Mouse (Mus musculus) adrenal gland, postnatal 36 days (tissue): ENCODE data around the gene Gm20509. TPM values are rescaled to one million over a fixed set of nuclear protein-coding genes. Genes with fewer than 3 reads are reported as not detected.
"Not testable (repeated sequence)": the region's sequence is repeated elsewhere in the genome, so short reads cannot be mapped to it uniquely, and the experiment has no call there.

Experiments used
- DNase-seq, 2 experiments: peaks; one replicate each; pipeline ENCODE4 v3.0.0; 2021; ENCODE audit warnings: mixed read lengths in 1 of 2
- long read RNA-seq, 2 experiments: library from polyadenylated mRNA; stranded (forward); transcript quantifications; one replicate each; pipeline ENCODE4 v2.0.0; 2021; ENCODE audit warnings: borderline sequencing depth in 2 of 2
- total RNA-seq, 2 experiments: library from RNA; stranded (reverse); gene quantifications; 2 replicates each; pipeline ENCODE4 v1.2.3; 2021

Gene Gm20509
- total RNA-seq: under 1 TPM in 1 of 2 experiments, not detected in 1; 0.40 TPM
- long read RNA-seq, experiment 1, partial matches to known transcripts: 0 of 2 reads
- long read RNA-seq, experiment 1, other reads (novel, unspliced or antisense): 2 of 2 reads
- long read RNA-seq, experiment 2: 0 reads

DNA sequence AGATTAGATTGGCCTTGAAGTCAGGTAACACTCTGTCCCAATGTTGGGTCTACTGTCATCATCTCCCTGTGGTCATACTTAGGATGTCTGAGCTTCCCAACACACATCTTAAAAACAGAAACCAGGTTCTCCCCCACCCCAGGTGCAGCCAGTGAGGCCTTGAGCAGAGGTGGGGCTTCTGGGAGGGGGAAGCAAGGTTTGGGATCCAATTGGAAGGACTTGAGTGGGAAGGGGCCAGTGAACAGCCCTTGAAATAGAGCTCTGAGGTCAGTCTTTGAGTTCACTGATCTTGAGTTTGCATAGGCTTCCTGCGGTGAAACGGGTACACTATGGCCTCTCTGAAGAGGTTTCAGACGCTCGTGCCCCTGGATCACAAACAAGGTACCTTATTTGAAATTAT, at the start of gene Gm20509:
Gene Gm20509, plus strand, starts transcription at position 290 of the 400 bp plus-strand sequence.
- DNase-seq: no peak

- peak; percentile 69 to 75 for DNase-seq
These were observed 46.8 kb upstream of the Gm20509 start for GRCm38 (mm10) chr9:73055441-73055911.

- no peak for DNase-seq
These were observed 43.0 kb upstream of the Gm20509 start for GRCm38 (mm10) chr9:73059224-73059623.

DNA sequence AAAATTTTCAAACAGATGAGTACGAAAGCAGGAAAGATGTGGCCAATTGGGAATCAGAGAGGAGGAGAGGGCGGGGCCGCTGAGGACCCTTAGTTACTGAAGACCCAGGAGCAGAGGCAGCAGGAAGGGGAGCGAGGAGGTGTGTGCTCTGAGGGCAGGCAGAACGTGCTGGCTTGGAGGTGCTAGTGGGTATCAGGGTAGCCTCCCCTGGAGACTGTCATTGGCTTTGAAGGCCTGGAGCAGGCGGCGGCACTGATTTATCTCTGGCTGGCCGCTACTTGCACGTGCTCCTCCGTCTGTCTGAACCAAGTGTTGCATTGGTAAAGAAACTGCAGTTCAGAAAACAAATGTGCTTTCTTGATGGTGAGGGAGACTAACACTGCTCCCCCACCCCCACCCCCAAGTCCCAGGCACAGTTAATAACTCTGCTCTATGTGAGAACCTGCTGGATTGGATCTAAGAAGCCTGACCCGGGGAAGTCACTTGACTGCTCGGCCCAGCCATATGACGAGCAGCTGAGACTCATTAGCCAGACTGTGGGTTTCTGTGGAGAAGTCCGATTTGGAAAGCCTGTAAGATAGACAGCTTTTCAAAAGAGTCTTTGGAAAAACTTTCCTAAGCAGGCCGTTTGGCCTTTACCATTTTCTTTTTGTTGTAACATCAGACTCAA, 38.5 kb upstream of the Gm20509 start:
- DNase-seq: peak in 1 of 2 experiments; percentile 31

GRCm38 (mm10) chr9:73067086-73067485, 35.2 kb upstream of the Gm20509 start:
- DNase-seq: no peak

GRCm38 (mm10) chr9:73068230-73068679, 34.0 kb upstream of the Gm20509 start:
- no peak for DNase-seq

DNA sequence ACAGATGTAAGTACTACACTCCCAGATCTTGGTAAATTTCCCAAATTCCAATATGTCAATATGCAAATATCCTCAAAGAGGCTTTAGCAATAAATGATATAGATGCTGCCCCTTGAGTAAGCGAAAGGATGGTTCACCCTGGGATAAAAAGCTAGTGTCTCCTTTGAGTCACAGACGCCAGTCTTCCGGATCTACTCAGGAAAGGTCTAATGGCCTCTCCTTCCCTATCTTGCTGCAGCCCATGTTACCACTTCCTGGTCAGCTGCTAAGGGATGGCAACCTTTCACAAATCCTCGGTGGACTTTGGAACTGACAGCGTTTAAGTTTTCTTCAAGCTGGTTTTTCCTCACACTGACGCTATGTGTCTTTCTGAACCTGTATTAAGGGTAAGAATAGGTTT, 33.6 kb upstream of the Gm20509 start:
- DNase-seq: no peak

DNA sequence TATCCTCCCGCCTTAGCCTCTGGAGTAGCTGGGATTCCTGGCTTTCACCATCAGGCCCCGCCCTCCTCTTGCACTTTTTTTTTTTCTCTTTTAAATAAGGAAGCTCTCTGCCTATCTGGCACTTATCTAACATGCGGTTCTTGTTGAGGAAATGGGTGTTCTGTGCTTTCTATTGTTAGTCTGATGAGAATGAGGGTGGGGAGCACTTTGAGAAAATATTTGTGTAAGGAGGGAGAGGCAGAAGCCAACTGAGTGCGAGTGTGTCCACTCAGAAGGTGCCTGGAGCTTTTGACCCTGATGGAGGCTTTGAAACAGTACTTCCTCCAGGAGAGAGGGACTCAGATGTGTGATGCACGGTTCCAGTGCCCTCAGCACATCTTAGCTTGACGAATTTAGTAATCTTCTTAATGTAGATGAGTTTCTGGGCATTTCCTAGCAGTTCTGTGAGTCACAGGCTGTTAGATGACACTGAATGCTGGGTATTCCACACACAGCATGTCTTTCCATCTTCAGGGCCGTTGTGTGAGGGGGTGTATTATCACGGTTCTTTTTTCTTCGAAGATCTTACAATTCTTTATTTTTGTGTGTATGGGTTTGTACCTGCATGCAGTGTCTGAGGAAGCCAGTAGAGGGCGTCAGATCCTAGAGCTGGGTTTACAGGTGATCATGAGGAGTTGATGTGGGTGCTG, 31.2 kb upstream of the Gm20509 start:
- no peak for DNase-seq

- no peak for DNase-seq
These were observed 29.8 kb upstream of the Gm20509 start for GRCm38 (mm10) chr9:73072426-73072825.

DNA sequence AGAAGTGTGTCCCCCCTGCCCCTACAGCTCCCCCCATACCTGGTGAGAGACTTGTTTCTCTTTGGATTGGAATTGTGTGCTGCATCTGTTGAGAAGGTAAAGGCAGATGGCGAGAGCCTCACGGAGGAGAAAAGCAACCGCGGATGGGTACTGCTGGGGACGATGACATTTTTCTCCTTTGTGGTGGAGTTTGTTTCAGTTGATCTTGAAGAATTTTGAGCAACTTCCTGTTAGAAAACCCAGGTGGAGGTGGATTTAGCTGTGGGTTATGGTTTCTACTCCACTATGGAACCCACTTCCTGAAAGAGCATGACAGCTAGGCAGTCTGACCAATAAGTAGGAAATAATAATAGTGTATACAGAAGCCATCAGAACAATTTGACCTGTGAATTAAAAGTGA, 29.1 kb upstream of the Gm20509 start:
- DNase-seq: no peak

DNA sequence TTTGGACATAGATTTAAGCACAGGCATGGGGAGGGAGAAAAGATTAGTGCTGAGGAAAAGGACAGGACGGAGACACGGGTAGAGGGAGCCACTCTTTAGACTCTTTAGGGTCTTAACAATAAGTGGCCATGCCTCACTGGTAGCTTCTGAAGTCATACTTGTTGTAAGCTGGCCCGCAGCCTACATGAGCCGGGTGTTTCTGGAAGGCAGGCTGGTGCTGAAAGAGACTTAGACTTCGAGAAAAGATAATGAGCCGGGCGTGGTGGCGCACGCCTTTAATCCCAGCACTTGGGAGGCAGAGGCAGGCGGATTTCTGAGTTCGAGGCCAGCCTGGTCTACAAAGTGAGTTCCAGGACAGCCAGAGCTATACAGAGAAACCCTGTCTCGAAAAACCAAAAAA, 22.9 kb upstream of the Gm20509 start:
- not testable (repeated sequence) for DNase-seq

GRCm38 (mm10) chr9:73079801-73080325, 22.4 kb upstream of the Gm20509 start:
- no peak for DNase-seq

GRCm38 (mm10) chr9:73082291-73083000, 19.8 kb upstream of the Gm20509 start:
- no peak for DNase-seq

GRCm38 (mm10) chr9:73083956-73084355, 18.3 kb upstream of the Gm20509 start:
- no peak for DNase-seq

DNA sequence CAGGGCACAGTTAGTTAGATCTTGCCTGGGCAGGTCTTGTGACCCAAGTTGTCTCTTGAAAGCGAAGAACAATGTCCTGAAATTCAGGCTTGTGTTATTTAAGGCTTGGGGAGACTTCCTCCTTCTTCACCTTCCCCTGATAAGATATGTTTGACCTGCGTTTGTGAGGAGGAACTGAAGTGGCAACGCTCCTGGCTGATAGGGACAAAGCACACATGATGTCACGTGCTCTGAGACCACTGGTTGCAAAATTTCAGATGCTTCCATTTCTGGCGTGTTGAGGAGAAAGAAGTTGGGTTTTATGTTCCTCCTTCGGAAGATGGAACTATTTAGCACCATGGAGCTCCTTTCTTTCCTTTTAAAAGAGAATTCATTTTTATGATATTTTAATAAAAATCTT, 16.4 kb upstream of the Gm20509 start:
- no peak for DNase-seq

GRCm38 (mm10) chr9:73087121-73087520, 15.1 kb upstream of the Gm20509 start:
- DNase-seq: no peak

DNA sequence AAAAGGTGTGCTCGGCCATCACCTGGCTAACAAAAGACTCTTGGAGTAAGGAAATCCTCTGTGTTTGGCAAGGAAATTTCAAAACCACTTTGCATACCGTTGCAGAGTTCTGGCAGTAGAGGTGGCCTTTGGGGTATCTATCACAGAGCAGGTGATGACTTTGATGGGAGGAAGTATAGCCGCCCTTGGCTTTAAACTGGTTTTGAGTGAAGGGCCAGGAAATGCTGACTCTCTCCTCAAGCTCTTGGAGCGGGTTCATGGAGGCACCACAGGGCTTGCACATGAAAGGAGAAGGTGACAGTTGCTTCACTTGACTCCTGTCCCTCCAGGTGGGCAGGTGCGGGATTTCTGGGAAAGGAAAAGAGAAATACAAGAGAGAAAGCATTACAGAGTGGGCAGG, 14.7 kb upstream of the Gm20509 start:
- DNase-seq: no peak

DNA sequence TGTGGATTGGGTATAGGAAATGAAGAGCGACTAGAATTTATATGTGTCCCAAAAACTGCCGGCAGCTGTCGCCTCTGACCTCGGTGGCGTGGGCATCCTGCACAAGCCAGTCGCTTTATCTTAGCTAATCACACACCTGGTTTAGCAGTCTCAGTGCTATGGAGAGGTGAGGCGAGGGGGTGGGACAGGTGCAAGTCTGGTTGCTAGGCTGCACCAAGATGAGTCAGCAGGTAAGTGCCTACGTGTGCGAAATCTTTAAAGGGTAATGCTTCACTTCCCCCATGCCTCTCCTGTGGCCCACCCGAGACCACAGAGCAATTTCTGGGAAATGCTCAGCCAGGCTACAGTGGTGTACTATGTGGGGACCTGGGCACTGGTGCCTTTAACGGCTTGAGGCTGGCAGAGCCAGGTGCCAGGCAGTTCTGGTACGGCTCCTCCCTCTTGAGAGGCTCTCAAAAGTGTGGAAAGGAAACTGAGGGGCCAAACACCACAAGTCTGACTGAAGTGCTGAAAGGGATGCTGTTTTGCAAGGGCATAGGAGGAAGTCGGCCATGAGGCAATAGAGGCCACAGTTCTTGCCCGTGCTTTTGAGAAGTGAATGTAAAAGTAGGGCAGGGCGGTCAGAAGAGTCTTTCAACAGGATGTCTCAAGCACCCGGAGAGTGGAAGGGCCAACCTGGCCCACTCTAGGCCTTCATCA, 12.9 kb upstream of the Gm20509 start:
- DNase-seq: no peak

- DNase-seq: no peak
These were observed 12.1 kb upstream of the Gm20509 start for GRCm38 (mm10) chr9:73090121-73090520.

- DNase-seq: peak; percentile 32 to 48
These were observed 10.5 kb upstream of the Gm20509 start for GRCm38 (mm10) chr9:73091747-73092146.

GRCm38 (mm10) chr9:73094580-73094979, 7.7 kb upstream of the Gm20509 start:
- no peak for DNase-seq

DNA sequence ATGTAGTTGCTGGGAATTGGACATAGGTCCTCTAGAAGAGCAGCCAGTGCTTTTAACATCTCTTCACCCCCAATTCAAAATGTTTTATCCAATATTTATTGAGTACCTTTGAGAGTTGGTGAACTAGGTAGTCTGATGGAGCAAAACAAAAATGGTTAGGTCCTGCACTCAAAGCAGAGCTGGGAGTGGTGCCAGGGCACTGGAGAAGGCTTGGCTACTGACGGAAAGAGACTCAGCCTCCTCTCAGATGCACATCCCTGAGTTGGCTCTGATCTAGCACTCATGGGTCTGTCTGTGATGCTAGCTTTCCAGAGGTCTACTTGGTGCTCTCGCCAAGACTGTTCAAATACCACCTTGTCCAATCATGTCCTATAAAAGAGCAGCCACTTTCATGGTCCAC, 4.4 kb upstream of the Gm20509 start:
- DNase-seq: no peak
